Mouse (Mus musculus) G1E-ER4 (cell line): Measurements from ENCODE around the gene Rnf151. TPM values are rescaled to one million over a fixed set of nuclear protein-coding genes. Genes with fewer than 3 reads are reported as not detected.

Experiments
- GATA1 ChIP-seq: IDR thresholded peaks from one replicate; pipeline ENCODE4 v1.8.0; 2012; ENCODE audit warnings: low read length, inconsistent platforms
- polyA plus RNA-seq: library from polyadenylated mRNA; stranded (reverse); fragments of >175 nt; gene quantifications from 2 replicates; pipeline ENCODE4 v1.2.3, GENCODE M21; 2012

Rnf151 gene
- polyA plus RNA-seq, 1 experiment, result 0.14 TPM

DNA sequence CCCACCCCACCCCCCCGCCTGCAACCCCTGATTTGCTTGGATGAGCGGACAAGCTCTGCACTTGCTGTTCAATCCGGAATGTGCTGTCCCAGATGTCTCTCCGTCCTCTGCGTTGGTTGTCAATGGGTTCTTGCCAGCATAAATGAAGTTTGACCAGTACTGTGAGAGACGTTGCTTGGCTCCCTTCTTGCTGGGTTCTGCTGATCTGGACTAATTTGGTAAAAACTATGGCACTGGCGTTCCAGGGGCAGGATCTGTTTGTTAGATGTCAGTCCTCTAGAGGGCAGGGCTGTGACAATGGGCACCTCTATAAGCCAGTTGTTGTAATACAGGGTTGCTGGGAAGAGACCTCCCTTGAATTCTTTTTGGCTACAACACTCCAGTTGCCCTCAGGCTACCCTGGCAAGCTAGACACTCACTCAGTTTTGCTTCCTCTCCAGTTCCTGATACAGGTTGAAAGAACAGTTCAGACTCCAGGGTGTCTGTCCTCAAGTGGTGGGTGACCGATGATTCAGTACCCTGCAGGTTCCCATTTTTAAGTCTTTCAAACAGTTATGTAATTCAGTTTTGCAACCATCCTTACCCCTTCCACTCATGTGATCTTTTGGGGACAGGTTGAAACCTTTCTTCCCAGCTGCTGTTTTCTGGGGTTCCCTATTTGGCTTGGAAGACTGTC lies 19.4 kb upstream of the Rnf151 start:
- no peak for TF ChIP-seq GATA1

DNA sequence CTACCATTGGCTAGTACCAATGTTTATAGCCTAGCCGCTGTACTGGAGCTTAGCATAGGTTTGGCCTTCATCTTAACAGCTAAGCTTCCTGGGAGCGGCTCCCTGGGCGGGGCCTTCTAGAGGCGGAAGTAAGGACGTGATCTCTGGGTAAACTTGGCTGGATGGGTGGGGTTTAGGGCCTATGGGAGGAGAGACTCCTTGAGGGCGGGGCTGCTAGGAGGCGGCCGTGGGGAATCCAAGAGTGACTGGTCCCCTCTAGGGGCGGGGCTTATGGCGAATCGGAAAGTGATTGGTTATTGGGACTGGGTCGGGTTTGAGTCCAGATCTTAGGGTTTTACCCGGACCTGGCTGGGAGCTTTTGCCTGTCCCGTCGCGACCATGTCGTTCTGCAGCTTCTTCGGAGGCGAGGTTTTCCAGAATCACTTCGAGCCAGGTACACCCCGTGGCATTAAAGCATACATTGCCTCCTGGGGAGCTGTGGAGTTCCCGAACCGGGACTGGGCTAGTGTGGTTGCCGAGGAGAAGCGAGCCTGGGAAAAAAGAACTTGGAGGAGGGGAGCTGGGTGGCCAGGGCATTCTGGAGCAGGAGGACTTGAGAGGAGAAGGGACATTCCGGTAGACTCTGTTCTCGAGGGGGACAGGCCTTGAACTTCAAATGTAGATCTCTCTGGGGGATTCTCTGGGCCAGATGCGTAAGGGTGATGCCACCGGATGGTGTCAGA lies 18.6 kb upstream of the Rnf151 start, which contains the start of gene Msrb1:
Gene Msrb1 (plus strand): TSS at position 313 of the 722 bp plus-strand sequence.
- no peak for TF ChIP-seq GATA1

DNA sequence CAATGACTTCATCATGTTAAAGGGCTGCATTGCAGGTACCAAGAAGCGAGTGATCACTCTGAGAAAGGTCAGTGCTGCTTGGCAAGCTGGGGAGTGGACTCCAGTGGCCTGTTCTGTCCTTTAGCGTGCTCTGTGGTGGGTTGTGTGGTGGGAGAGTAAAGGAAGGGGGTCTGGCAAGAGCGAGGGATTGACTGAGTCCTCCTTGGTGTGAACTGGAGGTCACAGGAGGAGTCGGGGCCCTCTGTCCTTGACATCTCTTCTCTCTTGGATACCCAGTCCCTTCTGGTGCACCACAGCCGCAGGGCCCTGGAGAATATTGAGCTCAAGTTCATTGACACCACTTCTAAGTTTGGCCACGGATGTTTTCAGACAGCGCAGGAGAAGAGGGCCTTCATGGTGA lies 17.6 kb upstream of the Rnf151 start:
- TF ChIP-seq GATA1, result no peak

DNA sequence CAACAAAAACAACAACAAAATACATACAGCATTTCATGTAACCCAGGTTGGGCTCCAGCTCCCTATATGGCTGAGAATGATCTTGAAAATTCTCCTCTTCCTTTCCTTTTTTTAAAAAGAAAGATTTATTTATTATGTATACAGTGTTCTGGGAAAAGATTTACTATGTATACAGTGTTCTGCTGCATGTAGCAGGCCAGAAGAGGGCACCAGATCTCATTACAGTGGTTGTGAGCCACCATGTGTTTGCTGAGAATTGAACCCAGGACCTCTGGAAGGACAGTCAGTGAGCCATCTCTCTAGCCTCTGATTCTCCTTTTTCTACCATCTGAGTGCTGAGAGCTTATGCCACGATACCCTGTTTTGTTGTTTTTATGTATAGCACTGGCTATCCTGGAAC lies 16.6 kb upstream of the Rnf151 start:
- TF ChIP-seq GATA1, result no peak

DNA sequence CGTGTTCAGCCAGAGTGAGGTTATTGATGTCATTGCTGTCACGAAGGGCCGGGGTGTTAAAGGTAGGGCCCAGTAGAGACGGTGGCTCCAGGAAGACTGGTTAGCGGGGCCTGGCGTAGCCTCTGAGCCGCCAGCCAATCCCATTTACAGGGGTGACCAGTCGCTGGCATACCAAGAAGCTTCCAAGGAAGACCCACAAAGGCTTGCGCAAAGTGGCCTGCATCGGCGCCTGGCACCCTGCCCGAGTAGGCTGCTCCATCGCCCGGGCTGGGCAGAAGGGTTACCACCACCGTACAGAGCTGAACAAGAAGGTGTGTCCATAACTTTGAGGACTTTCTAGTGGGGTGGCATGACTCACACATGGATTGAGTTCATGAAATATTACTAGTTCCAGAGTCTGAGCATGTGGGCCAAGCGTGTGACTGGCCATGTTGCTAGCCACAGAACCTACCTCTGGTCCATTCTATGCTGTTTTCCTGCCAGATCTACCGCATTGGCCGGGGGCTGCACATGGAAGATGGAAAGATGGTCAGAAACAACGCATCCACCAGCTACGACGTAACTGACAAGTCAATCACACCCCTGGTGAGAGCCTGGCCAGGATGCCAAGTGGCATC lies 15.7 kb upstream of the Rnf151 start:
- TF ChIP-seq GATA1, result no peak

DNA sequence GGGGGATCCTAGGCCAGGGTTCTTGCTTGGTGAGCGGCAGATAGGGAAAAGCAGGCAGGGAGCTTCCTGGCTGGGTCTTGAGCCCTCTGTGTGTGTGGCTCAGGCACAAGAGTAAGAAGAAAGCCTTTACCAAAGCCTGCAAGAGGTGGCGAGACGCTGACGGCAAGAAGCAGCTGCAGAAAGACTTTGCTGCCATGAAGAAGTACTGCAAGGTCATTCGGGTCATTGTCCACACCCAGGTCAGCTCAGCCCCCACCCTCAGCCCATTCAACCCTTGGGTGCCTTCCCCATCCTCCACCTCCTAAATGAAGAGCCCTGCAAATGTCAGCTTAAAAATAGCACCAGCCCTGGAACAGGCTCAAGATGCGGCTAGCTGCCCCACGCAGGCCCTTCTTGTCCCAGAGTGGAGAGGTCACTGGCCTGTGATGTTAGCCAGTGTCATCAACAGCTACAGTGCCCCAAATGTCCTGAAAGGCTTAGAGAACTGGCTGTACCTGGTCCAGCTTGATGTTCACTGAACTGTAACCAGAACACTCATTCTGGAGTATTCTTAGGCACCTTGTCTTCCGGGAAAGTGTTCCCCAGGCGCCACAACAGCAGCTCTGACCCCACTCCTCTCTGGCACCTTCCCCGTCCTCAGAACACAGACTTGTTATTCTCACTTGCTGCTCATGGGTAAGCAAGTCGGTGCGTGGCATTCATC lies 14.5 kb upstream of the Rnf151 start:
- TF ChIP-seq GATA1, result no peak

DNA sequence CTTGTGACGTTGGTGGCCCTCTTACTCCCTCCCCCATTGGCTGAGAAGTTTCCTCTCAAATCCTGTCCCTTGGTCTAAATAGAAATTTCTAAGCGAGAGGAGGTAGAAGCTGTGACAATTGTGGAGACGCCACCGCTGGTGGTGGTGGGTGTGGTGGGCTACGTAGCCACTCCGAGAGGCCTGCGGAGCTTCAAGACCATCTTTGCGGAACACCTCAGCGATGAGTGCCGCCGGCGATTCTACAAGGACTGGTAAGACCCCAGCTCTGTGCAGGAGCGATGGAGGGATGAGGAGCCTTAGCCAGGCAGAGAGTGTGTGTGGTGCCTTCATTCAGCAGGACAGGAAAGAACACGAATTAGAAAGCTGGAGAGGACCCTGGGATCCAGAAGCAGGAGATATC lies 12.9 kb upstream of the Rnf151 start:
- TF ChIP-seq GATA1, result no peak

DNA sequence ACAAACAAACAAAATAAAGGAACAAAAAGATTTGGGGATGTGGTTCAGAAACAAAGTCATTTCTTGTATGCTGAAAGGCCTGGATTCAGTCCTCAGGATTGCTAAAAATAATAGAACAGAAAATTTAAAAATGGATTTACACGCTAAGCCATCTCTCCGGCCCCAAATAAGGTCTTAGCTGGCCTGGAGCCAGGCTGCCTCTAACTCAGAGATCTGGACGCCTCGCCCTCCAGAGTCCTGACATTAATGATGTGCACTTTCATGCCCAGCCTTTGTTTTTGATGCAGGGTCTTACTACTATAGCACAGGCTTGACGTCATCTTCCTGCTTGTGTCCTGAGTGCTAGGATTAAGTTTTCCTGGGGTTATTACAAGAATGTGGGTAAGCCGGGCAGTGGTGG lies 11.2 kb upstream of the Rnf151 start:
- no peak for TF ChIP-seq GATA1

DNA sequence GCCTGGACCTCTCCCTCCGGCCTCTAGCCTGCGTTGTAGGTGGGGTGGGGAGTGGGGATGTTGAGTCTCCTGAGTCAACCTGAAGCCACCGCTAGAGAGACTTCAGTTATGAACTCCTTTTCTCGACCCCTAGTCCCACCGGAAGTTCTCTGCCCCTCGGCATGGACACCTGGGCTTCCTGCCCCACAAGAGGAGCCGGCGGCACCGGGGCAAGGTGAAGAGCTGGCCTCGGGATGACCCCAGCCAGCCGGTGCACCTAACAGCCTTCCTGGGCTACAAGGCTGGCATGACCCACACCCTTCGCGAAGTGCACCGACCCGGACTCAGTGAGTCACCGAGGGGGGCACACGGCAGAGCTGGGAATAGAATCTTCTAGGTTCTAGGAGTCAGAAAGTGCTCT lies 10.3 kb upstream of the Rnf151 start:
- TF ChIP-seq GATA1, result no peak

DNA sequence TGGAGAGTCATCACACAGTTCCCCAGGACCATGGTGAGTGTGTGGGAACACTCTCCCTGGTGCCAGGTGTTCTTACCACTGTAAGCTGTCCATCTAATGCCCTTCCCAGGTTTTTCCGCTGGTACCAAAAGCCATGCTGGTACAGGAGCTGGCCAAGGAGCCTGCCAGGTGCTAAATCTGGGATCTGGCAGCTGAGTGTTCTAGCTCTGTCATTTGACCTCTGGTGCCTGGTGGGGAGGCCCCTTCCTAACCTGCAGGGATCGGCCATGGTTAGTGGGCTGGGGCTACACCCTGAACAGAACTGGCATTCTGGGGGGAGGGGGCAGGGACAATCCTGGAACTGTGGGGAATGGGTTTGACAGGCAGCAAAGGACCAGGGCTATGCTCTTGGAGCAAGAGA lies 9.8 kb upstream of the Rnf151 start, which contains the start of gene Rpl3l:
Gene Rpl3l (plus strand): TSS at position 203 of the 400 bp plus-strand sequence.
- TF ChIP-seq GATA1, result no peak

DNA sequence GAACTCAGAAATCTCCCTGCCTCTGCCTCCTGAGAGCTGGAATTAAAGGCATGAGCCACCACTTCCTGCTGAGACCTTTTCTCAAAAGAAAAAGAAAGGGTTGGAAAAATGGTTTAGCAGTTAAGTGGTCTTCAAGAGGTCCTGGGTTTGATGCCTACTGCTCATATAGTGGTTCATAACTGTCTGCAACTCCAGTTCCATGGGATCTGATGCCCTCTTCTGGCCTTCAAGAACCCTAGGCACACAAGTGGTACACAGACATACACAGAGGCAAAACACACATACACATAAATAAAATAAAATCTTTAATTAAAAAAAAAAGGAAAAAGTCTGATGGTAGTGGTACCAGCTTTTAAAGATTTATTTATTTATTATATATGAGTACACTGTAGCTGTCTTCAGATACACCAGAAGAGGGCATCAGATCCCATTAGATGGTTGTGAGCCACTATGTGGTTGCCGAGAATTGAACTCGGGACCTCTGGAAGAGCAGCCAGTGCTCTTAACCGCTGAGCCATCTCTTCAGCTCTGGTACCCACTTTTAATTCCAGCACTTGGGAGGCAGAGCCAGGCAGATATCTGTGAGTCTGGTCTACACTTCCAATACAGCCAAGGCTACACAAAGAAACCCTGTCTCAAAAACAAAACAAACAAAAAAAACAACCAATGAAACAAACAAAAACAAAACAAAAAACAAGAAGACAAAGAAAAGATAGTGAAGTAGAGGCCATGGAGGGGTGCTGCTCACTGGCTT lies 8.0 kb upstream of the Rnf151 start:
- TF ChIP-seq GATA1, result no peak

DNA sequence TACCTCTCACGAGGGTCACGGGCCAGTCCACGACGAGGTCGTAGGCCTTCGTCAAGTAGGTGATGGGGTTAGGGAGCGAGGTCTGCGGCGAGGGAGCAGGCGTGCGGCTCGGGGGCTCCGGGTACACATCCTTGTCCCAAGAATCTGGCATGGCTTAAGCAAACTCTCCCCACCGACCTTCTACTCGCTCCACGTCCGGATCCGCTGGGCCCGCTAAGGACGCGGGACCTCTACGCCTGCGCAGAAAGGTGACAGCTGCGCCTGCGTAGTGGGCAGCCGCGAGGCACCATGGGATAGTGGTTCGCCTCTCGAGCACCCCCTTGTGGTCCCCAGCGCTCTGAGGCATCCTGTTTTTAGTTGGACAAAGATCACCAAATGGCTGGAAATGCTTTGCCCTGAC lies 6.3 kb upstream of the Rnf151 start, which contains the start of gene Ndufb10:
Gene Ndufb10 (minus strand): TSS at position 295 of the 400 bp plus-strand sequence.
- no peak for TF ChIP-seq GATA1

DNA sequence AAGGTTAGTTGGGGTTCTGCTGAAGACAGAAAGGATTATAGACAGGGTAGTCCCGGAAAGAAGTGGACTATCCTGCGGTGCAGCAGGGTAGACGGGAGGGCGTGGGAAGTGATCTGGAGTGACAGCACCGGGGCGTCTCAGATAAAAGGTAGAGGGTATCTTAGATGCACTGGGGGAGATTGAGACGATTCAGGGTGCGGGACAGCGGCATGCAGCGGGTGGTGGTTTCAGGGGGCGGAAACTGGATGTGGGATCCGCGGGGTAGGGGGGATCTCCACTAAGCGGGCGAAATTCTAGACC lies 6.0 kb upstream of the Rnf151 start:
- no peak for TF ChIP-seq GATA1

DNA sequence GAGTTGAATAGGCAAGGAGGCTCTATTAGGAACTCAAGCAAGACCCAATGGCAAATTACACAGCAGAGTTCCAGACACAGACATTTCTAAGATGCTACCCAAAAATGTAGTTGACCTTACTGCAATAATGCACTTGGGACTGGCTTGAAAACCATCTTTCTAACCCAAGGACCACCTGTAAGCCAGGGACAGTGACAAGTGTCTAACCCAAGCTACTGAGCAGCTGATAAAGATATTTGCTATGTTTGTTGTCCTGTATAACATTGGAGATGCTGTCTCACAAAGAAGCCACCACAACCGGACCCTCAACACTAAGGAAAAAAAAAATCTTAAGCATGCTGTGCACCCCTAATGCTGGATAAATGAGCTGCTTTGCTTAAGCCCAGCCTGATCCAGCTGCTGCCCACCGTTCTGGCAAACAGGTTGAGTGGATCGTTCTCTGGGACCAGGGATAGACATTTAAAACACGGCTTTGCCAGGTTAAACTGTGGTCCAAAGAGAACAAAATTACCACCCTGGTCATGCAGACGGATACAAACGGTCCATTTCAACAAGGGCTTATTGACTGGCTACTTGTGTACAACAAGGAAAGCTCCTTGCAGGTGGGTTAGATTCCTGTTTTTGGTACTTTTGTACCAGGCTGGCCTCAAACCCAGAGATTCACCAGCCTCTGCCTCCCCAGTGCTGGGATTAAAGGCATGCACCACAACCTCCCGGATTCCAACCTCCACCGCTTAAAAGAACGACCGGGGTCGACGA lies 5.4 kb upstream of the Rnf151 start:
- no peak for TF ChIP-seq GATA1
